Mouse (Mus musculus) G1E (cell line): ENCODE measurements around the gene Smim13.

Source experiments
- CTCF ChIP-seq: IDR thresholded peaks from 2 replicates; pipeline ENCODE4 v1.5.1; 2012; ENCODE audit warnings: low read depth, low read length, inconsistent platforms, mixed read lengths
- GATA1 ChIP-seq: IDR thresholded peaks from 2 replicates; pipeline ENCODE4 v1.6.1; 2012; ENCODE audit warnings: borderline replicate concordance, low read length, inconsistent platforms, mixed read lengths

- TF ChIP-seq CTCF (no peak), GATA1 (no peak)
These were observed 71.8 kb downstream of the Smim13 start for GRCm38 (mm10) chr13:41321433-41321832.
